Mouse (Mus musculus): ENCODE data around the gene Dkk1. TPM values are rescaled to one million over a fixed set of nuclear protein-coding genes. Genes with fewer than 3 reads are reported as not detected.
"Not testable (repeated sequence)": the region's sequence is repeated elsewhere in the genome, so short reads cannot be mapped to it uniquely, and the experiment has no call there.

Dkk1 gene
- polyA plus RNA-seq, 1 experiment: not detected

- TF ChIP-seq TAL1 (IDR thresholded peaks at IDR 0.05; ENCODE audit: low read length) (no peak), GATA1 (IDR thresholded peaks at IDR 0.05; ENCODE audit: low read length) (no peak)
- H3K4me3 ChIP-seq (replicated peaks): no peak overlapping the region
- H3K27me3 ChIP-seq (ENCODE audit: control insufficient read depth): peaks cover 41% of the 10 kb centered on the region
- H3K9me3 ChIP-seq (ENCODE audit: control insufficient read depth, low read length): no peaks in the 10 kb centered on the region
- no peaks in the 10 kb centered on the region for H3K4me1 ChIP-seq (ENCODE audit: control insufficient read depth)
- H3K36me3 ChIP-seq (ENCODE audit: control insufficient read depth): no peaks in the 10 kb centered on the region
Measured at GRCm38 (mm10) chr19:30548411-30549043, 938 bp downstream of the Dkk1 start.

DNA sequence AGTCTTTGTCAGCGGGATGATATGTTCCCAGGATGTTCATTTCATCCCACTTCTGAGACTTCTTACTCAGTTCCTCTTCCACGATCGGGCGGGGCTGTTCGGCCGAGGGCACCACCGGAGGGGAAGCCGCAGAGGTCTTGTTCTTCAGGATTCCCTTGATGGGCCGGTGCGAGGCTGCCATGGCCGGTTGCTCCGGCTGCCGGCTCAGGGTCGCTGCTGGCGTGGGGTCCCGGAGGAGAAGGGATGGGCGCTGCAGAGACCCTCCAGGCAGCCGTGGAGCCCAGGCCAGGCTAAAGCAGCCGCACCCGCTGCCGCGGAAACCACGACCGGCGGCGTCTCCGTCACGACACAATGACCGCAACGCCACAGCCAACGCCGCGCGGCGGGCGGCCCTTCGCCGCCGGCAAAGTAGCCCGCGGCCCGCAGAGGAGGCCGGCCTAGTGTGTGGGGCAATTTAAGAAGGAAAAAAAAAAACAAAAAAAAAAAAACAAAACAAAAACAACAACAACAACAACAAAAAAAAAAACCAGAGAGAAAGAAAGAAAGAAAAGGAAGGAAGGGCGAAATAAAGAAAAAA lies 10.0 kb downstream of the Dkk1 start:
- H3K4me3 ChIP-seq (replicated peaks): not testable (repeated sequence)

GRCm38 (mm10) chr19:30516771-30517170 lies 32.7 kb downstream of the Dkk1 start:
- Histone ChIP-seq H3K4me3 (replicated peaks) (no peak overlapping the region), H3K9me3 (ENCODE audit: control insufficient read depth, low read length) (no peaks in the 10 kb centered on the region), H3K27me3 (ENCODE audit: control insufficient read depth) (no peaks in the 10 kb centered on the region), H3K36me3 (ENCODE audit: control insufficient read depth) (no peaks in the 10 kb centered on the region), H3K4me1 (ENCODE audit: control insufficient read depth) (no peaks in the 10 kb centered on the region)
- TF ChIP-seq TAL1 (IDR thresholded peaks at IDR 0.05; ENCODE audit: low read length) (no peak), GATA1 (IDR thresholded peaks at IDR 0.05; ENCODE audit: low read length) (no peak)

More for the DNA sequence above, 10.0 kb downstream of the Dkk1 start:
- H3K36me3 ChIP-seq (ENCODE audit: control insufficient read depth); H3K27me3 ChIP-seq (ENCODE audit: control insufficient read depth); H3K9me3 ChIP-seq (ENCODE audit: control insufficient read depth, low read length); H3K4me1 ChIP-seq (ENCODE audit: control insufficient read depth): not testable (repeated sequence)

DNA sequence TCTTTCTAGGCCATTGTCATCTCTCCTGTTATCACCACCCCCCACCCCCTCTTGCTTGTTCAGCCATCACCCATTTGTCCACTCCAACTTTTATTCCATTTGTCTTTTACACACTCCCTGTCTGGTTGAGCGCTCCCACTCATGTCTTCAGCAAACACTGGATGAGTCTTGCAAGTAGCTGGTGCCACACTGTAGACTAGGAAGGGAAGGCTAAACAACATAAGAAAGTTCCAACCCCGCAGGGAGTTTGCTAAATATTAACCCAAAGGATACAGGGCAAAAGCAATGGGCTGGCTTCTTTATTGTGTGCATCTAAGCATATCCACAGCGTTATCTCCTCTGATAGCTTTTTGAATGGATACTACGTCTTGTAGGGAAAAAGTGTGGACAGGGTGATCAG lies 39.0 kb downstream of the Dkk1 start:
- Histone ChIP-seq H3K4me3 (replicated peaks) (no peak overlapping the region), H3K9me3 (ENCODE audit: control insufficient read depth, low read length) (no peaks in the 10 kb centered on the region), H3K4me1 (ENCODE audit: control insufficient read depth) (no peaks in the 10 kb centered on the region), H3K27me3 (ENCODE audit: control insufficient read depth) (no peaks in the 10 kb centered on the region), H3K36me3 (ENCODE audit: control insufficient read depth) (no peaks in the 10 kb centered on the region)
- TF ChIP-seq GATA1 (IDR thresholded peaks at IDR 0.05; ENCODE audit: low read length) (no peak), TAL1 (IDR thresholded peaks at IDR 0.05; ENCODE audit: low read length) (no peak)

DNA sequence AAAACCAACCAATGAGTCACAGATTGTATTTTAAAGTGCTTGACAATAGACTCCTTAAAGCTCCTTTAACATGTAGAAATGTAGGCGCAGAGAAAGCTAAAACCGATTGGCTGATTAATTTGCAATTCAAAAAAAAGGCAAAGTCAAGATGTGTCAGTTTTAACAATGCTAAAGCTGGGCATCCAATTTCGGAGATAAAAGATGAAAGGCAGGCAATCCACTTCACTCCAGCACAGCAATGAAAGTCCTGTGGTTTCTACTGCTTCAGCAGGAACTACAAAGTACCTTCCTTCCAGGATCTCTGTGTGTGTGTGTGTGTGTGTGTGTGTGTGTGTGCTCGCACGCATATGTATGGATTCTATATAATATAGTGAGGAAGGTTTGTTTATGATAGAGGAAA lies 44.0 kb downstream of the Dkk1 start:
- H3K4me3 ChIP-seq (replicated peaks): no peak overlapping the region
- no peaks in the 10 kb centered on the region for H3K9me3 ChIP-seq (ENCODE audit: control insufficient read depth, low read length)
- no peak for TF ChIP-seq GATA1 (IDR thresholded peaks at IDR 0.05; ENCODE audit: low read length)
- no peak for TF ChIP-seq TAL1 (IDR thresholded peaks at IDR 0.05; ENCODE audit: low read length)

More for the DNA sequence above, 44.0 kb downstream of the Dkk1 start:
- no peaks in the 10 kb centered on the region for H3K4me1 ChIP-seq (ENCODE audit: control insufficient read depth)
- H3K27me3 ChIP-seq (ENCODE audit: control insufficient read depth): no peaks in the 10 kb centered on the region
- H3K36me3 ChIP-seq (ENCODE audit: control insufficient read depth): no peaks in the 10 kb centered on the region

Measured in erythroblast, embryonic 14.5 days (primary cell).